Comparison of ENCODE assay signal across 25 mouse cellular contexts in the genomic region with DNA sequence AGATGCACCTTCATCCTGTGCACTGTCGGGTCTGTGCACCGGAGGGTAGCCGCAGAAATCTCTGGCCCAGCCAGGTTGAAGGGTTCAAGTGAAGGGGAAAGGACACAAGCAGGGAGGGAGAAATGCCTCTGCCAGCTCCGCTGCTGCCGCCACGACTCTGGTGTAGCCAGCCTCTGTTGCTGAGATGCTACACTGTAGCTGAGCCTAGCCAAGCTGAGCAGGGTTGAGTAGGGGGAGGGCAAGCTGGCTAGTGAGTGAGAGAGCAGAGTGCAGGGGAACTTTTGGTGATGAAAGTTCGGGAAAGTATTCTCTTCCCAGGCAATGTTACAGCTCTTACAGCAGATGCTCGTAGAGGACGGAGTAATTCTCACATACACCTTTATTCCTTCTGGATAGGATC.
"Had no signal": no experiment of that assay in that cellular context is flagged by ENCODE, and none has a peak within 500 bp of the region (broad histone marks: within the 10 kb centered on the region; RNA-seq: fewer than 3 reads in every experiment).

No protein-coding gene starts in this region.

- H3K4me2 ChIP-seq: limb, embryonic 13.5 days; liver, embryonic 12.5 days; liver, embryonic 15.5 days; lung, embryonic 15.5 days; midbrain, embryonic 12.5 days; midbrain, embryonic 15.5 days; neural tube, embryonic 12.5 days; neural tube, embryonic 15.5 days had no signal

- H3K9ac ChIP-seq: limb, embryonic 13.5 days; liver, embryonic 12.5 days; liver, embryonic 15.5 days; lung, embryonic 15.5 days; midbrain, embryonic 12.5 days; midbrain, embryonic 15.5 days; neural tube, embryonic 12.5 days; neural tube, embryonic 15.5 days had no signal

- H3K4me3 ChIP-seq: limb, embryonic 10.5 days; limb, embryonic 13.5 days; liver, embryonic 12.5 days; liver, embryonic 15.5 days; lung, embryonic 15.5 days; midbrain, embryonic 12.5 days; midbrain, embryonic 15.5 days; neural tube, embryonic 12.5 days; neural tube, embryonic 15.5 days had no signal

- H3K4me1 ChIP-seq: liver, embryonic 12.5 days; liver, embryonic 15.5 days; midbrain, embryonic 12.5 days; neural tube, embryonic 12.5 days had no signal

- H3K36me3 ChIP-seq: liver, embryonic 12.5 days; liver, embryonic 15.5 days; lung, embryonic 15.5 days; midbrain, embryonic 12.5 days; midbrain, embryonic 15.5 days had no signal

- H3K27me3 ChIP-seq: limb, embryonic 13.5 days; liver, embryonic 12.5 days; liver, embryonic 15.5 days; lung, embryonic 15.5 days; midbrain, embryonic 12.5 days; midbrain, embryonic 15.5 days; neural tube, embryonic 12.5 days; neural tube, embryonic 15.5 days had no signal

- H3K27ac ChIP-seq: limb, embryonic 10.5 days; limb, embryonic 13.5 days; liver, embryonic 12.5 days; liver, embryonic 15.5 days; lung, embryonic 15.5 days; midbrain, embryonic 12.5 days; midbrain, embryonic 15.5 days; neural tube, embryonic 12.5 days; neural tube, embryonic 15.5 days; stomach, postnatal 0 days had no signal

- DNase-seq: kidney, adult 18-20 months; kidney, adult 9 months; kidney, postnatal 14 days; kidney, postnatal 4 days; layer of hippocampus, adult 9-11 months; layer of hippocampus, postnatal 36 days; liver; lung, adult 18-20 months; lung, postnatal 10 days; lung, postnatal 36 days; right cerebral cortex, adult 18-20 months; right cerebral cortex, postnatal 14 days; right cerebral cortex, postnatal 4 days; thymus, adult 18-20 months; thymus, postnatal 36 days had no signal

- H3K9me3 ChIP-seq: limb, embryonic 10.5 days; liver, embryonic 12.5 days; liver, embryonic 15.5 days; lung, embryonic 15.5 days; midbrain, embryonic 15.5 days; neural tube, embryonic 15.5 days had no signal

- ATAC-seq: liver, embryonic 12.5 days; midbrain, embryonic 15.5 days had no signal
